Mouse (Mus musculus): Measurements from ENCODE around the gene Angptl6. TPM values are rescaled to one million over a fixed set of nuclear protein-coding genes. Genes with fewer than 3 reads are reported as not detected.

Gene Angptl6
- polyA plus RNA-seq, 1 experiment from 2014 or later = 9.4 TPM

Small RNAs within 50 kb of the gene (microRNA-seq; reads per million reads assigned to microRNA genes)
- not detected for gene Mir7081 (ENCODE audit: borderline number of aligned reads)

Other genes starting within 250 kb of the Angptl6 start
- 324 and 349 TPM in 2 replicates for gene Ubl5, start 236.8 kb downstream of the Angptl6 start, polyA plus RNA-seq (2014; fragmentation: Nextera tagmentation; extraction: Ambion mirVana)
- 8.1 and 9.1 TPM in 2 replicates for gene Fbxl12, start 235.0 kb downstream of the Angptl6 start, polyA plus RNA-seq (2014; fragmentation: Nextera tagmentation; extraction: Ambion mirVana)
- gene Pin1, start 227.6 kb downstream of the Angptl6 start, polyA plus RNA-seq (2014; fragmentation: Nextera tagmentation; extraction: Ambion mirVana) = 58.8 and 59.7 TPM in 2 replicates
- 1.2 and 1.3 TPM in 2 replicates for gene Olfm2, start 133.4 kb downstream of the Angptl6 start, polyA plus RNA-seq (2014; fragmentation: Nextera tagmentation; extraction: Ambion mirVana)
- 0.05 TPM in 2 replicates for gene Col5a3, start 64.7 kb downstream of the Angptl6 start, polyA plus RNA-seq (2014; fragmentation: Nextera tagmentation; extraction: Ambion mirVana)
- not detected in 2 replicates for gene Rdh8, start 61.2 kb downstream of the Angptl6 start, polyA plus RNA-seq (2014; fragmentation: Nextera tagmentation; extraction: Ambion mirVana)
- 7.1 and 8.8 TPM in 2 replicates for gene A230050P20Rik, start 11.1 kb downstream of the Angptl6 start, polyA plus RNA-seq (2014; fragmentation: Nextera tagmentation; extraction: Ambion mirVana)
- gene Ppan, start 8.4 kb upstream of the Angptl6 start, polyA plus RNA-seq (2014; fragmentation: Nextera tagmentation; extraction: Ambion mirVana) = 170 and 178 TPM in 2 replicates
- 440 and 448 TPM in 2 replicates for gene Eif3g, start 18.9 kb upstream of the Angptl6 start, polyA plus RNA-seq (2014; fragmentation: Nextera tagmentation; extraction: Ambion mirVana)
- 85.1 and 87.5 TPM in 2 replicates for gene Dnmt1, start 80.2 kb upstream of the Angptl6 start, polyA plus RNA-seq (2014; fragmentation: Nextera tagmentation; extraction: Ambion mirVana)
- gene S1pr2, start 97.1 kb upstream of the Angptl6 start, polyA plus RNA-seq (2014; fragmentation: Nextera tagmentation; extraction: Ambion mirVana) = 15.2 and 16.8 TPM in 2 replicates
- 138 and 145 TPM in 2 replicates for gene Mrpl4, start 123.0 kb upstream of the Angptl6 start, polyA plus RNA-seq (2014; fragmentation: Nextera tagmentation; extraction: Ambion mirVana)
- 12.2 and 13.0 TPM in 2 replicates for gene Icam1, start 136.3 kb upstream of the Angptl6 start, polyA plus RNA-seq (2014; fragmentation: Nextera tagmentation; extraction: Ambion mirVana)
- 146 and 147 TPM in 2 replicates for gene Icam4, start 149.6 kb upstream of the Angptl6 start, polyA plus RNA-seq (2014; fragmentation: Nextera tagmentation; extraction: Ambion mirVana)
- 0.37 and 0.44 TPM in 2 replicates for gene Icam5, start 152.3 kb upstream of the Angptl6 start, polyA plus RNA-seq (2014; fragmentation: Nextera tagmentation; extraction: Ambion mirVana)
- 0.67 and 1.4 TPM in 2 replicates for gene Zglp1, start 187.4 kb upstream of the Angptl6 start, polyA plus RNA-seq (2014; fragmentation: Nextera tagmentation; extraction: Ambion mirVana)
- 0.53 and 1.4 TPM in 2 replicates for gene Gm49373, start 193.4 kb upstream of the Angptl6 start, polyA plus RNA-seq (2014; fragmentation: Nextera tagmentation; extraction: Ambion mirVana)
- 74.9 and 75.1 TPM in 2 replicates for gene Fdx1l, start 193.9 kb upstream of the Angptl6 start, polyA plus RNA-seq (2014; fragmentation: Nextera tagmentation; extraction: Ambion mirVana)
- 4.2 and 4.3 TPM in 2 replicates for gene Gm38431, start 212.3 kb upstream of the Angptl6 start, polyA plus RNA-seq (2014; fragmentation: Nextera tagmentation; extraction: Ambion mirVana)
- gene Raver1, start 212.3 kb upstream of the Angptl6 start, polyA plus RNA-seq (2014; fragmentation: Nextera tagmentation; extraction: Ambion mirVana) = 89.8 and 94.0 TPM in 2 replicates

Data from liver, embryonic 11.5 days (tissue).